Mouse (Mus musculus): ENCODE results near the gene Steap1. TPM values are rescaled to one million over a fixed set of nuclear protein-coding genes. Genes with fewer than 3 reads are reported as not detected.

Gene Steap1
- polyA plus RNA-seq, 1 experiment from 2014 or later, result 2.2 TPM

DNA sequence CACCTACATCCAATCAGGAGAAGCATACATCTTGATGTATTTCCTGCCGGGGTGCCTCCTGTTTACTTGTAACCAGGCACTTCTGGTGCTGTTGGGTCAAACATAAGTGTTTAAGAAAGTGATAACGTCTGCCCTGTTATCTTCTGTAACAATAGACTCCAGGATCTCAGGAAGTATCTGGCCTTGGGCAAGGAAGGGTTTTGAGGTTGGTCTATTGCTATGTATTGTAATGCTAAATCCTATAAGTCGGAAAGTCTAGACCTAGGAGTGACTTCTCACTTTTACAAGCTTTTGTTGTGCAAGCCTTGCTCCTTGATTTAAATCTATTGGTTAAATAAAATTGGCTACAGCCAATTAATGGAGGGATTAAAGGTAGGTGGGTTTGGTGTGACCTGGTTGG is 50.3 kb downstream of the Steap1 start:
- H3K4me2 ChIP-seq, result no peak overlapping the region
- no peak for ATAC-seq (ENCODE audit: insufficient read depth)
- no peaks in the 10 kb centered on the region for H3K27me3 ChIP-seq (ENCODE audit: insufficient read depth, low read length)
- no peaks in the 10 kb centered on the region for H3K9me3 ChIP-seq (ENCODE audit: low read depth, low read length)
- no peak overlapping the region for H3K9ac ChIP-seq
- H3K36me3 ChIP-seq (ENCODE audit: insufficient read depth), result no peaks in the 10 kb centered on the region
- DNase-seq, result no peak
- H3K4me3 ChIP-seq (ENCODE audit: low read depth, low read length), result no peak overlapping the region
- no peak for TF ChIP-seq CTCF (IDR thresholded peaks at IDR 0.05; ENCODE audit: low read depth)
- WGBS, result 46% methylated on average over 3 of the region's 3 CpGs
- no peak overlapping the region for H3K27ac ChIP-seq (ENCODE audit: low read depth)
- no peaks in the 10 kb centered on the region for H3K4me1 ChIP-seq (ENCODE audit: insufficient read depth)

DNA sequence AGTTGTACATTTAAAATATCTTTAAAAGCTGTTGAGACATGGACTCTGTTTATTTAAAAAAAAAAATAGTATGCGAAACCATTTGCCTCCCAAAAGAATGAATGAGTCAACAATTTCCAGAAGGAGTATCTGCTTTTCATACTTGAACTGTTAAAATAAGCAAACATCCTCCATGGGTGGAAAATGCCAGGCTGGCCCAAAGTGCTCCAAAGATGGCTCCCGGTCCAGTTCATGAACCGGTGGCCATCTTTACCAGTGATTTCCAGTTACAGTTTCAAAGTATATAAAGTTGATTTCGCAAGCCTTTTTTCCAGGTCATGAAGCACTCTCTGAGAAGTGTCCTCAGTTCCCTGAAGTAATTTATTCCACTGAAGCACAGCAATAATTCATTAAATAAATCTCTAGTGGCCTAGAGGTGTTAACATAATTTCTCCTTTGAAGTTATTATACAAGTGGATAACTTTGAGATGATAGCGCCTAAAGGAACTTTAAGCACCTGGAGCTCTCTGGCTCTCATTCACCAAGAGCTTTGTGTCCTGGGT is 53.7 kb downstream of the Steap1 start:
- DNase-seq (no peak), ATAC-seq (ENCODE audit: insufficient read depth) (no peak)
- H3K9ac ChIP-seq, result no peak overlapping the region
- H3K27me3 ChIP-seq (ENCODE audit: insufficient read depth, low read length), result 0 out of 2 replicates have a peak, but pooled peaks cover 3% of the 10 kb centered on the region
- no peaks in the 10 kb centered on the region for H3K9me3 ChIP-seq (ENCODE audit: low read depth, low read length)
- no peak overlapping the region for H3K4me3 ChIP-seq (ENCODE audit: low read depth, low read length)
- no peaks in the 10 kb centered on the region for H3K4me1 ChIP-seq (ENCODE audit: insufficient read depth)
- H3K36me3 ChIP-seq (ENCODE audit: insufficient read depth), result no peaks in the 10 kb centered on the region
- WGBS, result 74% methylated on average over 5 of the region's 5 CpGs
- no peak overlapping the region for H3K27ac ChIP-seq (ENCODE audit: low read depth)
- no peak overlapping the region for H3K4me2 ChIP-seq
- TF ChIP-seq CTCF (IDR thresholded peaks at IDR 0.05; ENCODE audit: low read depth), result no peak

DNA sequence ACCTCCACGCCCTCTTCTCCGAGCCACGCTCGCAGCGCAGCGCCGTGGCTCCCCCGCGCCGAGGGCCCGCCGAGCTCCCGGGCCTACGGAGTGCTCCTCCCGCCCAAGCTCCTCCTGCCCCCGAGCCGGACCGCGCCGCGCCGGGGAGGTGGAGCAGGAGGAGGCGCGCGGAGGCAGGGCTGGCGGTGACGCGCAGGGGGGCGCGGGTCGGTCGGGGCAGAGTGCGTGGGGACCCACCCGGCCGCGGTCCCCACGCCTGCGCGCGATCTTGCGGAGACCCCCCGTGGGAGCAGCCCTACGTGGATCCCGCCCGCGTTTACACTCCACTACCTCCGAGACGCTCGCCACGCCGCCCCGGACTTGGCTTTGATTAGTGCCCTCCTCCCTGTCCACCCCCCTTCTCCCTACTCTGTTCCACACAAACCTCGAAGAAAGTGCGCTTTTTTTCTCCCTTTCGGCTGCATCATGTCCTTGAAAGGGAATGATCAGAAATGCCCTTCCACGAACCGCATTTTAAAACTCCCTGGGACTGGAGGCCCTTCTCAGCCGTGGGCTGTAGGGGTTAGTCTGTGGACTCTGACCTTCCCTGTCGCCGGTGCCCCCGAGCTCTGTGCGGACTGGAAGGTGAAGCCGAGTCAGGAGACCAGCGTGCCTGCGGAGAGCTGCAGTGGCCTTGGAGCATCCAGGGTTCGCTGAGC is 55.0 kb downstream of the Steap1 start, which contains the start of gene Steap2:
TSS of gene Steap2 (minus strand) at position 623 of the 698 bp plus-strand sequence.
- 1% methylated on average over 66 of the region's 66 CpGs for WGBS
- H3K36me3 ChIP-seq (ENCODE audit: insufficient read depth), result no peaks in the 10 kb centered on the region
- H3K9ac ChIP-seq, result peak within 1 kb of the TSS; percentile 75
- 0 out of 2 replicates have a peak within 1 kb of the TSS, but pooled peaks have one; percentile 18 for H3K27ac ChIP-seq (ENCODE audit: low read depth)
- H3K4me3 ChIP-seq (ENCODE audit: low read depth, low read length), result peak within 1 kb of the TSS; percentile 71
- 0 out of 2 replicates have a peak, but pooled peaks cover 3% of the 10 kb centered on the region for H3K27me3 ChIP-seq (ENCODE audit: insufficient read depth, low read length)
- H3K4me1 ChIP-seq (ENCODE audit: insufficient read depth), result no peaks in the 10 kb centered on the region
- no peaks in the 10 kb centered on the region for H3K9me3 ChIP-seq (ENCODE audit: low read depth, low read length)
- ATAC-seq (ENCODE audit: insufficient read depth) (peak; percentile 94), DNase-seq (peak; percentile 75)
- TF ChIP-seq CTCF (IDR thresholded peaks at IDR 0.05; ENCODE audit: low read depth), result no peak
- peak within 1 kb of the TSS; percentile 83 for H3K4me2 ChIP-seq

- 0 out of 2 replicates have a peak, but pooled peaks cover 3% of the 10 kb centered on the region for H3K27me3 ChIP-seq (ENCODE audit: insufficient read depth, low read length)
- no peaks in the 10 kb centered on the region for H3K4me1 ChIP-seq (ENCODE audit: insufficient read depth)
- peak overlapping the region; percentile 75 for H3K9ac ChIP-seq
- 1% methylated on average over 29 of the region's 29 CpGs for WGBS
- H3K9me3 ChIP-seq (ENCODE audit: low read depth, low read length), result no peaks in the 10 kb centered on the region
- peak; percentile 80 for ATAC-seq (ENCODE audit: insufficient read depth)
- peak; percentile 53 for DNase-seq
- H3K27ac ChIP-seq (ENCODE audit: low read depth), result 0 out of 2 replicates have a peak overlapping the region, but pooled peaks have one; percentile 18
- peak overlapping the region; percentile 71 for H3K4me3 ChIP-seq (ENCODE audit: low read depth, low read length)
- H3K36me3 ChIP-seq (ENCODE audit: insufficient read depth), result no peaks in the 10 kb centered on the region
- TF ChIP-seq CTCF (IDR thresholded peaks at IDR 0.05; ENCODE audit: low read depth), result no peak
- peak overlapping the region; percentile 83 for H3K4me2 ChIP-seq
Observed at GRCm38 (mm10) chr5:5693541-5693955, 55.6 kb downstream of the Steap1 start.

GRCm38 (mm10) chr5:5692167-5692738 is 56.9 kb downstream of the Steap1 start:
- Histone ChIP-seq H3K4me3 (ENCODE audit: low read depth, low read length) (no peak overlapping the region), H3K36me3 (ENCODE audit: insufficient read depth) (no peaks in the 10 kb centered on the region), H3K4me1 (ENCODE audit: insufficient read depth) (no peaks in the 10 kb centered on the region), H3K27me3 (ENCODE audit: insufficient read depth, low read length) (0 out of 2 replicates have a peak, but pooled peaks cover 3% of the 10 kb centered on the region), H3K27ac (ENCODE audit: low read depth) (no peak overlapping the region), H3K9ac (no peak overlapping the region), H3K4me2 (peak overlapping the region; percentile 83; the same call in 1 of the 2 replicates), H3K9me3 (ENCODE audit: low read depth, low read length) (no peaks in the 10 kb centered on the region)
- DNase-seq (no peak), ATAC-seq (ENCODE audit: insufficient read depth) (no peak)
- 29% methylated on average over 4 of the region's 4 CpGs for WGBS
- no peak for TF ChIP-seq CTCF (IDR thresholded peaks at IDR 0.05; ENCODE audit: low read depth)

DNA sequence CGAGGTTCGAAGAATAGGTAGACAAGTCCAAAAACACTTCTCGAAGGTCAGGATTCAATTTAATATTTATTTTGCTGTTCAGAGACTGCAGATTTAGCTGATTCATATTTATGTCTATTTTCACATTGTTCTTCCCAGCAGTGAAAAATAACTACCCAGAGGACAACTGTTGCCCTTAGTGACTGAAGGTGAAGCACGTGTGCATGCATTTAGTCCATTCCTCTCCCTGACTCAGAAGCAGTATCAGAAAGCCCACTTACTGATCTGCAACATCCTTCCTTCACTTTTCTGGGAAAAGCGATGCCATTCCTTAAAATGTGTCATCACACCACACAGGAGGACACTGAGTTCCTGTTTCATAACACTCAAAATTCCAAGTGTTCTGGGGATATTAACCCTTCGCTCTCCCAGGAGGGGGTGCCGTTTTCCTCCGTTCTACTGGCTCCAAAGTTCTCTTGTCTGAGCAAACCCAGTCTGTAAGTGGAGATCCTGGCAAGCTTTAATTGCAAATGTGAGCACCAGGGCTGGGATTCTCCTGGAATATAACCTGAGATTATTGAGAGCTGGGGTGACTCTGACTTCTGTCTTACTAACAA is 60.1 kb downstream of the Steap1 start:
- TF ChIP-seq CTCF (IDR thresholded peaks at IDR 0.05; ENCODE audit: low read depth), result no peak
- H3K27ac ChIP-seq (ENCODE audit: low read depth), result no peak overlapping the region
- no peaks in the 10 kb centered on the region for H3K9me3 ChIP-seq (ENCODE audit: low read depth, low read length)
- 63% methylated on average over 8 of the region's 8 CpGs for WGBS
- H3K4me2 ChIP-seq, result no peak overlapping the region
- no peak overlapping the region for H3K4me3 ChIP-seq (ENCODE audit: low read depth, low read length)
- no peak overlapping the region for H3K9ac ChIP-seq
- no peaks in the 10 kb centered on the region for H3K4me1 ChIP-seq (ENCODE audit: insufficient read depth)
- no peaks in the 10 kb centered on the region for H3K36me3 ChIP-seq (ENCODE audit: insufficient read depth)
- DNase-seq (no peak), ATAC-seq (ENCODE audit: insufficient read depth) (no peak)
- 0 out of 2 replicates have a peak, but pooled peaks cover 3% of the 10 kb centered on the region for H3K27me3 ChIP-seq (ENCODE audit: insufficient read depth, low read length)

DNA sequence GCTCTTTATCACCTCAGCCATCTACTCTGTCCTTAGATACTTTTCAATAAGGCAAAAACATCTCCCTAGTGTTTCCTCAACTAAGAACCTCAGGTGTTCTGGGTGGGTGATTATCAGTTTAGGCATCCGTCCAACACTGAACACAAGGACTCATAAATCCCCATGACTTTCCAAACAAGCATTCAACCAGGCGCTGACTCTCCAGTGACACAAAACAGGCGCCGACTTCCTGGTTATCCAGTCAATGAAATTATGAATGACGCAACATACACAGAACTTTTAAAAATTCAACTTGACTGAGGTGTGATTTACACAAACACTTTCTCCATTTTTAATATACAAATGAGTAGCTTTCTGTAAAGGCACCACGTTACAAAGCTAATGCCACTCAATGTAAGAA is 60.9 kb downstream of the Steap1 start:
- Histone ChIP-seq H3K4me2 (no peak overlapping the region), H3K4me3 (ENCODE audit: low read depth, low read length) (no peak overlapping the region), H3K27me3 (ENCODE audit: insufficient read depth, low read length) (0 out of 2 replicates have a peak, but pooled peaks cover 3% of the 10 kb centered on the region), H3K9ac (no peak overlapping the region), H3K36me3 (ENCODE audit: insufficient read depth) (no peaks in the 10 kb centered on the region), H3K4me1 (ENCODE audit: insufficient read depth) (no peaks in the 10 kb centered on the region), H3K9me3 (ENCODE audit: low read depth, low read length) (no peaks in the 10 kb centered on the region), H3K27ac (ENCODE audit: low read depth) (no peak overlapping the region)
- TF ChIP-seq CTCF (IDR thresholded peaks at IDR 0.05; ENCODE audit: low read depth), result no peak
- DNase-seq, result peak; percentile 3
- WGBS, result 71% methylated on average over 6 of the region's 6 CpGs
- no peak for ATAC-seq (ENCODE audit: insufficient read depth)
